Mouse (Mus musculus) kidney, postnatal 0 days (tissue): ENCODE data around the gene Gm14226. TPM values are rescaled to one million over a fixed set of nuclear protein-coding genes. Genes with fewer than 3 reads are reported as not detected.

ENCODE experiments used
- ATAC-seq: fragments of 200-750 bp; cut with Nextera tagmentation; replicated peaks from 2 replicates; pipeline ENCODE4 v1.8.0; 2017; ENCODE audit warnings: low read depth, moderate number of reproducible peaks, moderate TSS enrichment, moderate library complexity; ENCODE audit not compliant: low FRiP score
- DNase-seq: peaks from one replicate; pipeline ENCODE4 v3.0.0-alpha.2; 2016; ENCODE audit warnings: low spot score
- H3K27ac ChIP-seq: fragments of 300-500 bp; sonication (generic); 2 replicates; pipeline ENCODE4 v1.5.1; 2014; ENCODE audit warnings: mild to moderate bottlenecking
- H3K27me3 ChIP-seq: fragments of 300-500 bp; sonication (generic); 2 replicates; pipeline ENCODE4 v1.6.1; 2014; ENCODE audit warnings: low read length, mixed read lengths; ENCODE audit not compliant: insufficient read depth
- H3K36me3 ChIP-seq: fragments of 300-500 bp; sonication (generic); 2 replicates; pipeline ENCODE4 v1.6.1; 2014; ENCODE audit warnings: low read length, mixed read lengths; ENCODE audit not compliant: insufficient read depth
- H3K4me1 ChIP-seq: fragments of 300-500 bp; sonication (generic); replicated peaks from 2 replicates; pipeline ENCODE4 v1.6.1; 2014; ENCODE audit warnings: antibody characterized with exemption, low read length, mixed read lengths; ENCODE audit not compliant: insufficient read depth
- H3K4me2 ChIP-seq: fragments of 300-500 bp; sonication (generic); 2 replicates; pipeline ENCODE4 v1.6.1; 2014; ENCODE audit warnings: mild to moderate bottlenecking, low read length, moderate library complexity, mixed read lengths
- H3K4me3 ChIP-seq: fragments of 300-500 bp; sonication (generic); replicated peaks from 2 replicates; pipeline ENCODE4 v1.5.1; 2014; ENCODE audit warnings: low read depth, low read length
- H3K9ac ChIP-seq: fragments of 300-500 bp; sonication (generic); 2 replicates; pipeline ENCODE4 v1.6.1; 2014; ENCODE audit warnings: low read depth, low read length
- H3K9me3 ChIP-seq: fragments of 300-500 bp; sonication (generic); replicated peaks from 2 replicates; pipeline ENCODE4 v1.6.1; 2016; ENCODE audit warnings: low read length, inconsistent platforms, mixed read lengths
- CTCF ChIP-seq: IDR thresholded peaks from 2 replicates; pipeline ENCODE4 v1.5.1; 2016; ENCODE audit warnings: antibody characterized with exemption, low read depth, mild to moderate bottlenecking, moderate library complexity
- WGBS: fragments of 180-500 bp; shearing (Covaris S2); extraction: QIAGEN DNeasy Blood & Tissue Kit; methylation state at CpG from one replicate; pipeline ENCODE4 v1.1.7; 2014; 5-methylcytosine and 5-hydroxymethylcytosine counted together
- polyA plus RNA-seq: library from polyadenylated mRNA; unstranded; fragments of >200 nt; fragmentation: Nextera tagmentation; extraction: Ambion mirVana; gene quantifications from 2 replicates; pipeline ENCODE4 v1.2.1, GENCODE M21; 2015

Gm14226 gene
- polyA plus RNA-seq, 1 experiment from 2014 or later, result 0.84 TPM

DNA sequence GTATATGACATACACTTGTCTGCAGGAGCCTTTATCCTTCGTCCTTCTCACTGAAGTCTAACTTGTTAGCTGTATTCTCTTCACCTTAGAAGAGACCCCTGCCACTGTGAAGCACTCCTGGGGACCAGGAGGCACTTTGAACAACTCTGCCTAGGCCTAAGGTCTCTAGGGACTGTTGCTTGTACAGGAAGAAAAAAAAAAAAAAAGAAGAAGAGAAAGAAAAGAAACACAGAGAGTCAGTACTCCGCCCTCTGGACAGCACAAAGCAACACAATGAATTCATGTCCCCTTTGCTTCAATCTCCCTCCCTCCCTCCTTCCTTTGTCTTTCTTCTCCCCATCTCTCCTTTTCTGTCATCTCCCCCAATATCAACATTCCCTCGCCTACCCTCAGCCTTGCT is 27.0 kb downstream of the Gm14226 start:
- no peaks in the 10 kb centered on the region; the same call in 1 of the 2 replicates for H3K4me1 ChIP-seq
- no peaks in the 10 kb centered on the region for H3K27me3 ChIP-seq
- no peak for TF ChIP-seq CTCF
- no peak overlapping the region for H3K27ac ChIP-seq
- H3K9me3 ChIP-seq, result no peaks in the 10 kb centered on the region
- H3K36me3 ChIP-seq, result no peaks in the 10 kb centered on the region
- ATAC-seq (no peak), DNase-seq (no peak)
- 71% methylated on average over 3 of the region's 3 CpGs for WGBS
- no peak overlapping the region for H3K4me3 ChIP-seq
- H3K9ac ChIP-seq, result no peak overlapping the region
- no peak overlapping the region for H3K4me2 ChIP-seq

DNA sequence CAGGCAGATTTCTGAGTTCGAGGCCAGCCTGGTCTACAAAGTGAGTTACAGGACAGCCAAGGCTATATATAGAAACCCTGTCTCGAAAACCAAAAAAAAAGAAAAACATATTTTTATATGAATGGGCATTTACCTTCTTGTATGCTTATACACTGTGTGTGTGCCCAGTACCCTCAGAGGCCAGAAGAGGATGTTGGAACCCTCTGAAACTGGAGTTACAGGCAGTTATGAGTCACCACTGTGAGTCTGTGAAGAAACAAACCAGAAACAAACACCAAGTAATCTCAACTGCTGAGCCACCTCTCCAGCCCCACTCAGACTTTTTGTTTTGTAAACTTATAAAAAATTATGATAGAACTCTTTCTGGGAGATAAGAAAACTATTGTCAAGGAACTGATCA is 28.7 kb downstream of the Gm14226 start:
- no peaks in the 10 kb centered on the region for H3K9me3 ChIP-seq
- H3K4me2 ChIP-seq, result no peak overlapping the region
- no peak overlapping the region for H3K27ac ChIP-seq
- no peak for TF ChIP-seq CTCF
- ATAC-seq (no peak), DNase-seq (no peak)
- H3K9ac ChIP-seq, result no peak overlapping the region
- no peaks in the 10 kb centered on the region for H3K27me3 ChIP-seq
- no peaks in the 10 kb centered on the region; the same call in 1 of the 2 replicates for H3K4me1 ChIP-seq
- H3K36me3 ChIP-seq, result no peaks in the 10 kb centered on the region
- no peak overlapping the region for H3K4me3 ChIP-seq
- 92% methylated on average over 2 of the region's 2 CpGs for WGBS

DNA sequence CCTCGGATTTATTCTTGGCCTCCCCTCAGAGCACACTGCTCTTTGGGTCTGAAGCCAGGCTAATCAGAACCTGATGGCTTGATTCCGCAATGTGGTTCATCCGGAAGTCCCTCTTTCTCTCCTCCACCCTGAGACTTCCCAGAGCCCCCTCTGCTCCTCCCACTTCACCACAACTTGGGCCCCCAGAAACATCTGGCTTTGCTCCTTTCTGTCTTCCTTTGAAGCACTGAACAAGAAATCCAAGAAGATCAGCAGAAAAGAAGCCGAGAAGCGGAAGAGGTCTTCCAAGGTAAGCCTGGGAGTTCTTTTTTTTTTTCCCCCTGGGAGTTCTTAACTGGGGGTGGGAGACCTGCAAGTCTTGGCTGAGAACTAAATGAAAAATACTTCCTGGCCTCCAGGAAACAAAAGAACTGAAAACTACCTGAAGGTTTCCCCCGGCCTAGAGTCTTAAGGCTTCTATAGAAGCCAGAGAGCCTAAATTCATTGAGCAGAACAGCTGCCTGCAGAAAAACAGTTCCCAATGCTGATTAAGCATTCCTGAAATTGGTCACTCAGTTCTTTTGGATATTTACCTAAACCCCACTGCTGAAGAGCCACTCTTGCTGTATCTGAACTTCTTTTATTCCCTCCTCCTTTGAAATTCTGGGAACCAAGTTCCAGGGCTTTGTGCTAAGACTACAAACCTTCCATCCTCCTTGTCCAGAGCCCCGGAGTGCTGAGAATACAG is 29.5 kb downstream of the Gm14226 start:
- DNase-seq (no peak), ATAC-seq (no peak)
- 65% methylated on average over 7 of the region's 7 CpGs for WGBS
- Histone ChIP-seq H3K27ac (no peak overlapping the region), H3K9ac (no peak overlapping the region), H3K9me3 (no peaks in the 10 kb centered on the region), H3K4me2 (no peak overlapping the region), H3K36me3 (no peaks in the 10 kb centered on the region), H3K4me3 (no peak overlapping the region), H3K4me1 (no peaks in the 10 kb centered on the region; the same call in 1 of the 2 replicates), H3K27me3 (no peaks in the 10 kb centered on the region)
- no peak for TF ChIP-seq CTCF

DNA sequence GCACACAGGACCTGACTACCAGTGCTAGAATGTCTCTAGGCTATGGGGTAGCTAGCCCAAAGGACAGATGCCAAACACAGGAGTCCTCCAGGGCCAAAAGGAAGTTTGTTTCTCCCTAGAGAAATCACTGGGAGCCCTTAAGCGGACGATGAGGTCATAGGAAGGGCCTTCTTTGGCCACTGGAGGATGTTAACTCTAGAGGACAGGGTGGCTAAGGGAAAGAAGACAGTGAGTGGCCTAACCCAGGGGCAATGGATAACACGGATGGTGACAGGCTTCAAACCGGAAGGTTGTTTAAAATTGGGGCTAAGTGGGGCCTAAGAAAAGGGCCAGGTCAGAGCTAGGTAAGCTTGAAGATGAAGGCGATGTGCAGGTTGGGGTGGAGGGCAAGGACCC is 32.0 kb downstream of the Gm14226 start:
- Histone ChIP-seq H3K4me1 (no peaks in the 10 kb centered on the region; the same call in 1 of the 2 replicates), H3K4me2 (peak overlapping the region; percentile 60), H3K36me3 (no peaks in the 10 kb centered on the region), H3K27ac (0 out of 2 replicates have a peak overlapping the region, but pooled peaks have one; percentile 47), H3K27me3 (no peaks in the 10 kb centered on the region), H3K9me3 (no peaks in the 10 kb centered on the region), H3K9ac (peak overlapping the region; percentile 53; the same call in 1 of the 2 replicates), H3K4me3 (peak overlapping the region; percentile 44)
- DNase-seq (no peak), ATAC-seq (peak; percentile 6; the same call in 1 of the 2 replicates)
- TF ChIP-seq CTCF, result no peak
- WGBS, result 25% methylated on average over 5 of the region's 5 CpGs

DNA sequence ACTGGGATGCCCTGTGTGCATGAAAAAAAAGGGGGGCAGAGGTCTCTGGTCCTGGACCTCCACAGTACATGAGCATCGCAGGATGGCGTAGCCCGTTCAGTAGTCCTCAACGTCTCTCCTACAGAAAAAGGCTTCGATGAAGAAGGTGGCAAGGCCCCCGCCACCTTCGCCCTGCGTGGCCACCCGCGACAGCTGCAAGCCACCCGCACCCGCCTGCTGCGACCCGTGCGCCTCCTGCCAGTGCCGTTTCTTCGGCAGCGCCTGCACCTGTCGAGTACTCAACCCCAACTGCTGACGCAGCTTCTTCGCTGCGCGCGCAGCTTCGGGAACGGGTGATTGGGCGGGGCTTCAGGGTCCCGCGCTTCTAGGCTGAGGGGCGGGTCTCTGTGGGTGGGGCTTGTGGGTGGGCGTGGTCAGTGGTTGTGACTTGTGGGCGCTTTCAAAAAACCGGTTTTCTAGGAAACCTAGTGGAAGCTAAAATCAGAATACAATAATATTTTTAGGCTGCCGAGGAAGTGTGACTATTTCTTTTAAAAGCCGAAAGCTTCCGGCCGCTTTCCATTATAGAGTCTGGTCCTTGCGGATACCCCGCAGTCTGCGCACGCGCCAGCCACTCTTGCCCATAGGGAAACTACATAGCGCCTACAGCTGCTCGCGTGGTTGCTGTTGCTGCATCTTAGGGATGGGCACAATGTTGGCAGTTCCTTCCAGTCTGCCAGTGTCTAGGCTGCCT is 32.6 kb downstream of the Gm14226 start:
- peak; percentile 93 for ATAC-seq
- Histone ChIP-seq H3K9ac (peak overlapping the region; percentile 53; the same call in 1 of the 2 replicates), H3K27ac (peak overlapping the region; percentile 47), H3K4me3 (peak overlapping the region; percentile 44), H3K4me2 (peak overlapping the region; percentile 60), H3K4me1 (no peaks in the 10 kb centered on the region; the same call in 1 of the 2 replicates), H3K27me3 (no peaks in the 10 kb centered on the region), H3K9me3 (no peaks in the 10 kb centered on the region), H3K36me3 (no peaks in the 10 kb centered on the region)
- peak; percentile 95 for DNase-seq
- WGBS, result 2% methylated on average over 41 of the region's 45 CpGs
- TF ChIP-seq CTCF, result no peak

DNA sequence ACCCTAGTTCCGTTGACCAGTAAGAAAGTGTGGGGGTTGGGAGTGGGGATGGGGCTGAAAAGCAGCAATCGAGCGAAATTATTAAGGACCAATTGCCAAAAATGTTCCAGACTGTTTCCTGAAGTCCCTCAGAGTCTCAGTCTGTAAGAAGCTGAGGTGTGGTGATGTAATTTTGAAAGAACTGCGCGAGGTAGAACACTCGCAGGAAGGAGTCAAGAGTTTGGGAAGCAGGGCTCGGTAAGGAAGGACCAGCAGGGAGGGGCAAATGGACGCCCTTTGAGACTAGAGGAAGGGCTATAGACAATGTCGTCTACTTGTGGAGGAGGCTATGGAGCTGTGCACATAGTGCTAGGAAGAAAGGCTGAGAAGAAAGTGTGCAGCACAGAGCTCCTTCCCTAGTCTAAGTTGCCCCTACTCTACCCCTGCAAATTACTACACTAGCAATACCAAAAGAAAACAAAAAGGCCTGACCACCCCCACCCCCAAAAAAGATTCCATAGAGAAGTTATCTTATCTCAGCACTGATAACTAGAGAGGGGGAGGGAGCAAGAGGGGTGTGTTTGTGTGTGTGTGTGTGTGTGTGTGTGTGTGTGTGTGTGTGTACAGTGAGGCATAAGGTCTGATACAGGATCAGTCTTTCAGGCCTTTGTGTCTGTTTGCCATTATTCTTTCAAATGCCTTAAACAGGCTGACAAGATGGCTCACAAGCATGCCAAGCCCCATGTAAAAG is 33.7 kb downstream of the Gm14226 start:
- Histone ChIP-seq H3K4me3 (peak overlapping the region; percentile 44), H3K27me3 (no peaks in the 10 kb centered on the region)
- no peak for DNase-seq

More for the DNA sequence above, 33.7 kb downstream of the Gm14226 start:
- H3K4me2 ChIP-seq, result peak overlapping the region; percentile 60
- no peak for ATAC-seq
- no peaks in the 10 kb centered on the region; the same call in 1 of the 2 replicates for H3K4me1 ChIP-seq
- no peaks in the 10 kb centered on the region for H3K9me3 ChIP-seq
- H3K36me3 ChIP-seq, result no peaks in the 10 kb centered on the region
- WGBS, result 13% methylated on average over 9 of the region's 9 CpGs
- peak overlapping the region; percentile 3; the same call in 1 of the 2 replicates for H3K9ac ChIP-seq
- TF ChIP-seq CTCF, result no peak
- peak overlapping the region; percentile 10; the same call in 1 of the 2 replicates for H3K27ac ChIP-seq
